Mouse (Mus musculus): ENCODE results near the gene D5Ertd579e. TPM values are rescaled to one million over a fixed set of nuclear protein-coding genes. Genes with fewer than 3 reads are reported as not detected.

The D5Ertd579e gene
- polyA plus RNA-seq, 1 experiment from 2014 or later = 25.5 TPM

DNA sequence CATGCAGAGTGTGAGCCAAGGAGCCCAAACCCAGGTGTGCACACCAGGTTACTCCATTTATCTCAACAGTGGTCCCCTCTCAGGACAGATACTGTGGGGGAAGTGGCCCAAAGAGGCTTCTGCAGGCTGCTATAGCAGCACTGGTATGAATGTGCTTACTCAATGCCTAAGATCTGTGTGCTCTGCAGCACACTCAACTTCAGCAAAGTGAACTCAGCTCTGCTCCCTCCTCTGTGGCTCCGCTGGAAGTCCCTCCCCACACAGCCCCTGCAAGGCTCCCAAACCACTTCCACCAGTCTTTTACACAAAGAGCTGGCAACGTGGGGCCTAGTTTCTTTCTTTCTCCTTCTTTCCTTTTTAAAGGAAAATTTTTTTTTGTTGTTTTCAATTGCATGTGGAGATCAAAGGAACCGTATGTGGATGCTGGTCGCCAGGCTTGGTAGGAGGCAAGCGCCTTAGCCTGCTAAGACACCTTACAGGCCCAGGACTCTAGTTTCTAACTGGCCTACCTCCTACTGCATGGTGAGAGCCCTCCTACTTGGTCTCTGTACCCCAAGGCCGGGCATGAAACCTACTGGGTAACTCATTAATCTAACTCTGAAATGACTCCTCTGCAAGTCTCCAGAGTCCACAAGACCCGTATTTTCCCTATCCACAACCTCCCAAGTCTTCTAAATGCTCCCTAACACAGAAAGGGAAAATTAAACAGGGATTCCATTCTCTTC is 138.1 kb downstream of the D5Ertd579e start:
- 36% methylated on average over 7 of the region's 7 CpGs for WGBS
- ATAC-seq (ENCODE audit: insufficient read depth) = no peak
- no peaks in the 10 kb centered on the region for H3K9me3 ChIP-seq (ENCODE audit: low read depth, low read length)
- no peak overlapping the region for H3K9ac ChIP-seq
- no peak for TF ChIP-seq CTCF (IDR thresholded peaks at IDR 0.05; ENCODE audit: low read depth)
- H3K4me2 ChIP-seq = no peak overlapping the region
- no peaks in the 10 kb centered on the region for H3K36me3 ChIP-seq (ENCODE audit: insufficient read depth)
- H3K4me3 ChIP-seq (ENCODE audit: low read depth, low read length) = no peak overlapping the region
- peaks cover 6% of the 10 kb centered on the region; the same call in 1 of the 2 replicates for H3K4me1 ChIP-seq (ENCODE audit: insufficient read depth)
- peak overlapping the region; percentile 72; the same call in 1 of the 2 replicates for H3K27ac ChIP-seq (ENCODE audit: low read depth)
- no peaks in the 10 kb centered on the region for H3K27me3 ChIP-seq (ENCODE audit: insufficient read depth, low read length)
- DNase-seq = peak; percentile 31

DNA sequence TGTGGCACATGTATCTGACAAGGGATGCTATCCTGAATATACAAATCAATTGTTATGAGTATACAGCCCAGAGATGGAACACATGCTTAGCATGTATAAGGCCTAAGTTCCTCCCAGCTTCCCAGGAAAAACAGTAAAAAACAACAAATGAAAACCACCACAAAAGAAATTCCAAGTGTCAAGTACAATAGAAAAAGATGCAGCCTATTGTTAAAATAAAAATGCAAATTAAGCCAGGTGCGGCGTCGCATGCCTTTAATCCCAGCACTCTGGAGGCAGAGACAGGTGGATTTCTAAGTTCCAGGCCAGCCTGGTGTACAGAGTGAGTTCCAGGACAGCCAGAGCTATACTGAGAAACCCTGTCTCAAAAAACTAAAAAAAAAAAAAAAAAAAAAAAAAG is 138.9 kb downstream of the D5Ertd579e start:
- H3K4me1 ChIP-seq (ENCODE audit: insufficient read depth) = peaks cover 6% of the 10 kb centered on the region; the same call in 1 of the 2 replicates
- no peak overlapping the region for H3K27ac ChIP-seq (ENCODE audit: low read depth)

DNA sequence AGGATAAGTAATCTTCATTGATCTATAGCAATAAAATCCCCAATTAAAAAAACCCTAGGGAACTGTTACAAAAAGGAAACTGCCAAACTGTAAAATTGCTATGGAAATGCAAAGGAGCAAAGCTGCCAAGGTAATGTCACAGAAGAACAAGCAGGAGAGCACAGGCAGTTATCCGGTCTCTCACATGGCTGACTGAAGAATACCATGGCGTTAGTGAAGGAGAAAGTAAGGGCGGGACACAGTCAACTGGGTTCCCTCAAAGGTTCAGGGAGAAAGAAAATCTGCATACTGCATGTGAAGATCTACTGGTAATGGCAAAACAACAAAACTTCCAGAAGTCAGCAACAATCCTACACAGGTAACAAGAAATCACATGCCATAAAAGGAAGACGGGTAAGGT is 139.5 kb downstream of the D5Ertd579e start:
- Histone ChIP-seq H3K4me1 (ENCODE audit: insufficient read depth) (peaks cover 6% of the 10 kb centered on the region; the same call in 1 of the 2 replicates), H3K36me3 (ENCODE audit: insufficient read depth) (no peaks in the 10 kb centered on the region), H3K9me3 (ENCODE audit: low read depth, low read length) (no peaks in the 10 kb centered on the region), H3K27ac (ENCODE audit: low read depth) (no peak overlapping the region), H3K4me3 (ENCODE audit: low read depth, low read length) (no peak overlapping the region), H3K9ac (no peak overlapping the region), H3K4me2 (no peak overlapping the region), H3K27me3 (ENCODE audit: insufficient read depth, low read length) (no peaks in the 10 kb centered on the region)
- DNase-seq (no peak), ATAC-seq (ENCODE audit: insufficient read depth) (no peak)
- WGBS = 78% methylated on average over 4 of the region's 4 CpGs
- TF ChIP-seq CTCF (IDR thresholded peaks at IDR 0.05; ENCODE audit: low read depth) = no peak

More for the DNA sequence above, 138.9 kb downstream of the D5Ertd579e start:
- WGBS = 74% methylated on average over 3 of the region's 3 CpGs
- DNase-seq (no peak), ATAC-seq (ENCODE audit: insufficient read depth) (no peak)
- Histone ChIP-seq H3K4me3 (ENCODE audit: low read depth, low read length) (no peak overlapping the region), H3K36me3 (ENCODE audit: insufficient read depth) (no peaks in the 10 kb centered on the region), H3K9me3 (ENCODE audit: low read depth, low read length) (no peaks in the 10 kb centered on the region), H3K4me2 (no peak overlapping the region), H3K27me3 (ENCODE audit: insufficient read depth, low read length) (no peaks in the 10 kb centered on the region), H3K9ac (no peak overlapping the region)
- TF ChIP-seq CTCF (IDR thresholded peaks at IDR 0.05; ENCODE audit: low read depth) = no peak

DNA sequence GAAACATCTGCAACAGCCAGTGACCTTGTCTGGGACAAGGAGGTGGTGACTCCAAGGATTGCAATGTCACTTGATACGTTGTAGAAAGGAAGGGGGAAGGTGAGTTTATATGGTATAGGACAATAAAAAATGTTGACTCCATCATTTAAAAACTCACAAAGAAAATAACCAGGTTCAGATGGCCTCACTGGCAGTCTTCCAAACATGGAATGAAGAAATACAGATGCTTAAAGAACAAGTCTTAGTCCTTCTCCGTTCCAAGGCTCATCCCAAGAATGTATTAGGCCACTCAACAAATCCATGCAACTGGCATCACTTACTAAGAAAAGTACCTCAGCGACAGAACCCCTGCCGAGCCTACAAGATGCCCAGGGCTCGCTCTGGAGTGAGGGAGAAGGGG is 141.3 kb downstream of the D5Ertd579e start:
- Histone ChIP-seq H3K36me3 (ENCODE audit: insufficient read depth) (no peaks in the 10 kb centered on the region), H3K4me3 (ENCODE audit: low read depth, low read length) (no peak overlapping the region), H3K4me2 (no peak overlapping the region), H3K27me3 (ENCODE audit: insufficient read depth, low read length) (no peaks in the 10 kb centered on the region), H3K27ac (ENCODE audit: low read depth) (no peak overlapping the region), H3K9ac (no peak overlapping the region), H3K4me1 (ENCODE audit: insufficient read depth) (peaks cover 6% of the 10 kb centered on the region; the same call in 1 of the 2 replicates), H3K9me3 (ENCODE audit: low read depth, low read length) (no peaks in the 10 kb centered on the region)
- no peak for TF ChIP-seq CTCF (IDR thresholded peaks at IDR 0.05; ENCODE audit: low read depth)
- ATAC-seq (ENCODE audit: insufficient read depth) = no peak
- 58% methylated on average over 5 of the region's 5 CpGs for WGBS
- no peak for DNase-seq

DNA sequence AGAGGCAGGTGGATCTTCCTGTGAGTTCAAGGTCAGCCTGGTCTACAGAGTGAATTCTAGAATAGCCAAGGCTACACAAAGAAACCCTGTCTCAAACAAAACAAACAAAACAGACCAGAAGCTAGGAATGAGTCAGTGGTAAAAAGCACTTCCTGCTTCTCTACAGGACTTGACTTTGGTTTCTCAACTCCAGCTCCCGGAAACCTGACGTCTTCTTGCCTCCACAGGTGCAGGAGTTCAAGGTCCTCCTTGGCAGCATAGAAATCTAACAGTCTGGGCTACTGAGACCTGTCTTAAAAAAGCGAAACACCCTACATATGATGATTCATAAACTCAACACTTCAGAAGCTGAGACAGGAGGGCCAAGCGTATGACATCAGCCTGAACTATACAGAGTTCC is 141.9 kb downstream of the D5Ertd579e start:
- Histone ChIP-seq H3K27ac (ENCODE audit: low read depth) (no peak overlapping the region), H3K9ac (no peak overlapping the region), H3K27me3 (ENCODE audit: insufficient read depth, low read length) (no peaks in the 10 kb centered on the region), H3K4me3 (ENCODE audit: low read depth, low read length) (no peak overlapping the region), H3K9me3 (ENCODE audit: low read depth, low read length) (no peaks in the 10 kb centered on the region), H3K4me2 (no peak overlapping the region), H3K36me3 (ENCODE audit: insufficient read depth) (no peaks in the 10 kb centered on the region), H3K4me1 (ENCODE audit: insufficient read depth) (peaks cover 6% of the 10 kb centered on the region; the same call in 1 of the 2 replicates)
- no peak for TF ChIP-seq CTCF (IDR thresholded peaks at IDR 0.05; ENCODE audit: low read depth)
- no peak for ATAC-seq (ENCODE audit: insufficient read depth)
- WGBS = 64% methylated on average over 4 of the region's 4 CpGs
- DNase-seq = no peak

DNA sequence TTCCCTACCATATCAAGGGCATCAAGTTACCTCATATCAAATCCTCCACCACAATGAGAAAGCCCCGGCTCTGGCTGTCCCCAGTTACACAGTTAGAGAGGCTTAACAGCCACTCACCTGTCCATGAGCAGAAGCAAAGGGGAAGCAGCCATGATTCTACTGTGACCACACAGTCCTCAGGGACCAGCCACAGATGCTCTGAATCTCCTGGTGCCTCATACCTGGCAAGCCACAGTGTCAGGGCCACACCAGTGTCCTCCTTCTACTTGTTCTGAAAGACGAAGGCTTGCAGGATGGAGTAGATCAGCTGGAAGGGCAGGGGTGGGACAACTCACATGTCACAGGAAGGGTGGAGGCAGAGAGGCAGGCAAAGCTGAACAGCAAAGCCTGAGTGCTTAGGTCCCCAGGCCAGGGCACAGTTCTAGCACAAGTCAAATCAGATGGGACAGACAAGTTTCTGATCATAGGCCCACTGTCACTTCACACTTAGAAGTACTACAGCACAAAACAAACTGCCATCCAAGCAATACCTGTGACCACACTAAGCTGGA is 142.7 kb downstream of the D5Ertd579e start:
- WGBS = 74% methylated on average over 2 of the region's 2 CpGs

DNA sequence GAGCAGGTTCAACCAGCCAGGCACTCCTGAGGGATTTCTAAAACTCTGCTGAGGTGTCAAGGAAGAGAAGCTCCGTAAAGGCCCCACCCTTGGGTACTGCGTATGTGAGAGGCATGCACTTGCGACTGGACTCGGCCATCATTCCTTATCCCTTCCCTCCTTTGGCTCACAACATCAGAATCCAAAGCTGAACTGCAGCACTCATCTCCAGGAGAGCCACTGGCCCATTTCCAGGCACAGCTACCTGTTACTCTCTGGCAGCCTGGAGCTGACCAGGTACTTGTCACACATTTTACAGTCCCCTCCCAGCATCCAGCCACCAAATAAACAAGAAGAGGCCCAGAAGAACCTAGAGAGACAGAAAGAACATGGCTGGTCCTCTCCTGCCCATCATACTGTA is 143.4 kb downstream of the D5Ertd579e start:
- no peak overlapping the region for H3K9ac ChIP-seq
- no peak for DNase-seq

More for the DNA sequence above, 142.7 kb downstream of the D5Ertd579e start:
- Histone ChIP-seq H3K27me3 (ENCODE audit: insufficient read depth, low read length) (no peaks in the 10 kb centered on the region), H3K4me3 (ENCODE audit: low read depth, low read length) (no peak overlapping the region), H3K4me2 (no peak overlapping the region), H3K9ac (no peak overlapping the region), H3K27ac (ENCODE audit: low read depth) (no peak overlapping the region), H3K36me3 (ENCODE audit: insufficient read depth) (no peaks in the 10 kb centered on the region), H3K9me3 (ENCODE audit: low read depth, low read length) (no peaks in the 10 kb centered on the region), H3K4me1 (ENCODE audit: insufficient read depth) (peaks cover 6% of the 10 kb centered on the region; the same call in 1 of the 2 replicates)
- no peak for DNase-seq
- TF ChIP-seq CTCF (IDR thresholded peaks at IDR 0.05; ENCODE audit: low read depth) = no peak
- ATAC-seq (ENCODE audit: insufficient read depth) = no peak

More for the DNA sequence above, 143.4 kb downstream of the D5Ertd579e start:
- WGBS = 89% methylated on average over 4 of the region's 4 CpGs
- Histone ChIP-seq H3K9me3 (ENCODE audit: low read depth, low read length) (no peaks in the 10 kb centered on the region), H3K27ac (ENCODE audit: low read depth) (no peak overlapping the region), H3K4me3 (ENCODE audit: low read depth, low read length) (no peak overlapping the region), H3K4me1 (ENCODE audit: insufficient read depth) (peaks cover 6% of the 10 kb centered on the region; the same call in 1 of the 2 replicates), H3K27me3 (ENCODE audit: insufficient read depth, low read length) (no peaks in the 10 kb centered on the region), H3K36me3 (ENCODE audit: insufficient read depth) (no peaks in the 10 kb centered on the region), H3K4me2 (no peak overlapping the region)
- no peak for TF ChIP-seq CTCF (IDR thresholded peaks at IDR 0.05; ENCODE audit: low read depth)
- no peak for ATAC-seq (ENCODE audit: insufficient read depth)

Other genes with a start within 250 kb of the D5Ertd579e start
- 53.1 and 53.2 TPM in 2 replicates for gene Grpel1, start 231.0 kb downstream of the D5Ertd579e start, polyA plus RNA-seq (2014; fragmentation: Nextera tagmentation; extraction: Ambion mirVana)
- 2.7 and 3.5 TPM in 2 replicates for gene Tada2b, start 211.7 kb downstream of the D5Ertd579e start, polyA plus RNA-seq (2014; fragmentation: Nextera tagmentation; extraction: Ambion mirVana)
- gene Ccdc96, start 211.4 kb downstream of the D5Ertd579e start, polyA plus RNA-seq (2014; fragmentation: Nextera tagmentation; extraction: Ambion mirVana) = 0.28 and 0.54 TPM in 2 replicates
- 31.1 and 31.3 TPM in 2 replicates for gene Tbc1d14, start 102.7 kb downstream of the D5Ertd579e start, polyA plus RNA-seq (2014; fragmentation: Nextera tagmentation; extraction: Ambion mirVana)
- gene Bloc1s4, start 52.6 kb upstream of the D5Ertd579e start, polyA plus RNA-seq (2014; fragmentation: Nextera tagmentation; extraction: Ambion mirVana) = 23.2 and 23.9 TPM in 2 replicates
- gene Mrfap1, start 100.7 kb upstream of the D5Ertd579e start, polyA plus RNA-seq (2014; fragmentation: Nextera tagmentation; extraction: Ambion mirVana) = 568 and 573 TPM in 2 replicates
- 11.3 and 14.9 TPM in 2 replicates for gene Man2b2, start 134.6 kb upstream of the D5Ertd579e start, polyA plus RNA-seq (2014; fragmentation: Nextera tagmentation; extraction: Ambion mirVana)
- gene Ppp2r2c, start 172.5 kb upstream of the D5Ertd579e start, polyA plus RNA-seq (2014; fragmentation: Nextera tagmentation; extraction: Ambion mirVana) = 0.07 and 0.22 TPM in 2 replicates